Mouse (Mus musculus) kidney, adult 9 months (tissue): ENCODE results near the gene Susd4.
A peak's percentile ranks its signal among the peaks of the same experiment; 100 is the strongest.

Experiments used
- DNase-seq: peaks from one replicate; pipeline ENCODE4 v3.0.0; 2022

The Susd4 gene

GRCm38 (mm10) chr1:182863396-182863795, 99.7 kb downstream of the Susd4 start:
- peak; percentile 28 for DNase-seq

DNA sequence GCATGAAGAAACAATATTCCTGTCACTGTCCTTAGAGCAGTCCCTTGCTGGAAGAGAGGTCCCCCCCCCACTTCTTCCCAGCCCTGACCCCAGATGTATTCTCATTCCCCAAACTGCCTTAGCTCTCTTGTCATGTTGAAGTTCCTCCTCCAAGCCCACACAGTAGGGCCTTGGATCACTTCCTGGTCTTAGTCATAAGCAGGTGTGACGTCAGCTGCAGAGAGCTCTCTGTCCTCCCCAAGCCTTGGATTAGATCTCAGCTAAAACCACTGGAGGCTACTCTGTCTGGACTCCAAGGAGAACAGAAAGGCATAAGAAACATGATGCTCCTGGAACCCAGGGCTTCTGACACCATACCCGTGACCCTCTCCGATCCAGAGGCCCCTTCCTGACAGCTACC, 104.2 kb downstream of the Susd4 start:
- DNase-seq, result no peak

DNA sequence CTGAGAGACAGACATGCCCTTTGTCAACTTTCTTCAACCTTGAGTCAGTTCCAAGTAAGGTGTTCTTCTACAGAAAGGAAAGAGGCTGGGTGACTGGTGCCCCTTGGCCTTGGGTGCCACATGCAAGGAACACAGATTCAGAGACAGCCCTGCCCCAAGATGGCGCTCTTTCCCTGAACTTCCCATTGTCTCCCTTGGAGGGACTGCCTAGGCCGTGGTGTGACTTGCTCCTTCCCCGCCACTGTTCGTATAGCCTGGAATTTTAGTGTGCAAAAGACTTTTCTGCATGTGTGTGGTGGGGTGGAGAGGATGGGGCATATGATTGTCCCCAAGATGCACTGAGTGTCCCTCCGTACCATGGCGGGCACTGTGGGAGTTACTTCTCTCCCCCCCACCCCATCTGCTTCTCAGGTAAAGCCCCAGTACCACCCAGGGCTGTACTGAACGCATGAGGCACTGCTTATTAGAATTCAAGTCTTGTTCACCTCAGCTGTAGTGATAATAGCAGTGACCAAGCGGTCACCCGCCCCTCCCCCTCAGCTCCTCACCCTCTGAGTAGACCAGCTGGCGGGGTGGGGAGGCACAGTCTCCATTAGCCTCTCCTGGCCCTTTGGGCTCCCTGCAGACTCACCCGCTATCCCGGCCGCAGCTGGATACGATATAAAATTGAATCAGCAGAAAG, 104.9 kb downstream of the Susd4 start:
- DNase-seq, result peak; percentile 14

DNA sequence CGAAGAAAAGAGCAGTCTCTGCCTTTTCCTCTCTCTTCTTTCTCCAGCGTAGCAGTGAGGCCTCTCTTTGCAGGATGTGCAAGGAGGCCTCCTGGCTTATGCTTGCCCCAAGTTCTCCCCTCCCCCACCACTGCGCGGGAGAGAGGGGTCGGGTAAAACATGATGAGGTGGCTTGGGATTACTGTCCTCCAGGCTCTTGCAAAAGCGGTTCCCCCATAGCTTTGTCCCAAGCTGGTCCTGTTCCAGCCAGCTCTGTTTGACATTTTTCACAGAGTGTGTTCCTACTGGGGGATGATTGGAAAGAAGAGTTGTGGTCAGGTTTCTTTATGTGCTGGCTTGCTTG, 105.4 kb downstream of the Susd4 start:
- no peak for DNase-seq

- DNase-seq, result no peak
Measured at GRCm38 (mm10) chr1:182878156-182878555, 114.5 kb downstream of the Susd4 start.

GRCm38 (mm10) chr1:182878719-182879118, 115.1 kb downstream of the Susd4 start:
- no peak for DNase-seq

DNA sequence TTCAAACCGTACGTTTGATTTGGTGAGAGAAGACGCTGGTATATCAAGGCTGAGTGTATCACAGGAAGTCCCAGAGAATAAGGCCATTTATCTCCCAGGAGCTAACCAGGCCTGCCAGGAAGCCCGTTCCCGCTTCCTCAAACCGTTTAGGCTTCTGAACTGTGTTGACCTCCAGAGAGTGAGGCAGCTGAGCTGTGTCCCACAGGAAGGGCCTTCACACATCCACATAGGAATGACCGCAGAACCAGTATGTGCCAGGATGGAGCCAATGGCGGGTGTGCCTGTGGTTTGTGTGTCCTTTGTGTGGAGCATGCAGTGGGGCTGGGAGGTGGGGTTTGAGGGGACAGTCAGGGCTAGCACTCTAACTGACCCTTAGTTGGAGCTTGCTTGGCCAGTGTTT, 117.6 kb downstream of the Susd4 start:
- peak; percentile 7 for DNase-seq

- no peak for DNase-seq
Measured at GRCm38 (mm10) chr1:182882611-182883010, 119.0 kb downstream of the Susd4 start.

DNA sequence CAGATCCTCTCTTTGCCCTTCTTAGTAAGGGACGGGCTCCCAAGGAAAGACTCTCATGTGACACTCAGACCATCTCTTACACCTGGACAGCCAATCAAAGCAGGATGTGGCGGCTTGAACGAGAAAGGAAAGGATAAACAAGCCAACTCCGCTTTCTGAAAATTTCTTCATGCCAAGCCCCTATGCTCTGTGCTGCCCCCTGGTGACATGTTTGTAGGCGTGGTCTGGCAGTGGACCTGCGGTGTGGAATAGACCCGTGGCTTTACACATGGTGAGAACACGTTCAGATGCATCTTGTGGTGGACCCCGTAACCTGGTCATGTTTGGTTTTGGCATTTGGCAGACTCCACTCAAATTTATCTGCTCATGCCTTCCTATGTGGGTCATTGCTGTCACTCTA, 132.0 kb downstream of the Susd4 start:
- peak; percentile 40 for DNase-seq

DNA sequence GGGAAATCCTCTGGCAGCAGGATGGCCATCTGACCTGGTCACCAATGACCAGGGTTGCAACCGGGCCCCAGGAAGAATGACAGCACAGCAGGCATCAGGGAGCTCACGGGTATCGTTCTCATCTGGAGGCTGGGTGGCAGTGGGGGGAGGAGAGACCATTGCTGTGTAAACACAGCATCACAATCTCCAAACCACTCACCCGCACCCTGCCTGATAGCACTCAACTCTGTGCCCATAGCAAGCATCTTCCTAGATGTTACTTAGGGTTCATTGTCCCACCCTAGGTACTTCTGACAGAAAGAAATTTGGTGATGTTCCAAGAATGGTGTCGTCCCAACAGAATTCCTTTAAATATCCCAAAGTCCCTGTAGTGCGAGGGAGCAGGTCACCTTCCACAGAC, 133.4 kb downstream of the Susd4 start:
- no peak for DNase-seq

DNA sequence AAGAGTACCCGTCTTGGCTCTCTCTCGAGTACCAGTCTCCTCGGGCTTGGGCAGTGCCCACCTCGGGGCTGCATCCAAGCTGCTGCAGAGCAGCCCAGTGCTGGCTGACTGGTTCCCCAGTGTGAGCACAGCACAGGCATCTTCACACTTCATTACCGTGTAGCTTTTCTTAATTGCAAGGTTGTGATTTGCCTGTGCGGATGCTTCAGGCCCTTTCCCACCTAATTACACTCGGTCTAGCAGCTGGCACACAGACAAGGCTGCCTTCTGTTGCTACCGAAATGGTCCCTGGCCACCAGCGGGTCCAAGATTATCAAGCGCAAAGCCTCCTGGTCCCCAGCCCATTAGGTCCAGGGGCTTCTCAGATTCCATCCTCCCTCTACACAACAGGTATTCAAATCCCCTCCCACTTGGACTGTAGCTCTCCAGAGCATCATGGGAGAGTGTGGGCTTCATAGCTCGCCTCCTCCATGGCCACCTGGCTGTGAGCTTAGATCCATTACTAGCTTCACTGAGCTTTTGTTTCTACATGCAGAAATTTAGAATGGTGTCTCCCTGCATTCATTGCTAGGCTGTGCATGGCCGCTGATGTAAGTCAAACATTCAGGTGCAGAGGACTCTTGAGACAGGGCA, 134.0 kb downstream of the Susd4 start:
- DNase-seq, result no peak

- DNase-seq, result no peak
Measured at GRCm38 (mm10) chr1:182902095-182902494, 138.4 kb downstream of the Susd4 start.

GRCm38 (mm10) chr1:182902906-182903305, 139.2 kb downstream of the Susd4 start:
- no peak for DNase-seq

GRCm38 (mm10) chr1:182905669-182906068, 142.0 kb downstream of the Susd4 start:
- DNase-seq, result no peak

GRCm38 (mm10) chr1:182908050-182909036, 144.7 kb downstream of the Susd4 start:
- peak; percentile 86 for DNase-seq

GRCm38 (mm10) chr1:182909066-182909465, 145.4 kb downstream of the Susd4 start:
- DNase-seq, result no peak

- no peak for DNase-seq
Measured at GRCm38 (mm10) chr1:182909596-182909995, 145.9 kb downstream of the Susd4 start.

- no peak for DNase-seq
Measured at GRCm38 (mm10) chr1:182912591-182912990, 148.9 kb downstream of the Susd4 start.

GRCm38 (mm10) chr1:182914121-182914908, 150.7 kb downstream of the Susd4 start:
- DNase-seq, result no peak

DNA sequence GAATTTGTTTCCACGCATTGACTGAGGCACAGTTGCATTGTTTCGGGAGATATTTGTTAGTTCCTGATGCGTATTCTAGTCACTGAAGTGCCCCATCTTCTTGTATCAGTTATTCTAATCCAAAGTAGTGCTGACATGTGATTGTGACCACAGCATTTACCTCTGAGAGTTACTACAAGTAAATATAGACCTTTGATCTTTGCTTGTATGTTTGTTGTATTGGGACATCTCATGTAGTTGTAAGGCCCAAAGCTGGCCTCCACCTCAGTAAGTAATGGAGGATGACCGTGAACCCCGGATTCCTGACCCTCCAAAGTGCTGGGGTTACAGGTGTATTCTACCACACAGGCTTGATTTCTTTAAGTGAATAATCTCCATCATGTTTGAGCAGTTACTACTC, 152.5 kb downstream of the Susd4 start:
- DNase-seq, result no peak

- no peak for DNase-seq
Measured at GRCm38 (mm10) chr1:182918718-182919346, 155.2 kb downstream of the Susd4 start.

DNA sequence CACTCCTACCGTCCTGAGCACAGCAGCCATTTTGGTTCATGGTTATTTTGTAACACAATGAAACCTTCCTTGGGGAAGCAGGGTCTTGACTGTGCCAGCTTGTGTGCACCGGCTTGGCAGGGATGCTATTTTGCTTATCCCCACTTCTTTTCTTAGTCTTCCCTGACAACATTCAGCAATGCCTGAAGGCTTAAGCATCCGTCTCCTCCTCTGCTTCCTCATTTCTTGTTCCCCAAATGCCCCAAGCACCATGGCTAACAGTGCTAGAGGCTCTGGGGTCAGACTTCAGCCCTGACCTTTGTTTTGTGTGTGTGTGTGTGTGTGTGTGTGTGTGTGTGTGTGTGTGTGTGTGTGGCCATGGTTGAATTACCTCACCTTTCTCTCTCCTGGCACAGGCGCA, 159.2 kb downstream of the Susd4 start:
- DNase-seq, result no peak
